Mouse (Mus musculus): Measurements from ENCODE around the gene Cars.
"Not testable (repeated sequence)": the region's sequence is repeated elsewhere in the genome, so short reads cannot be mapped to it uniquely, and the experiment has no call there.

Cars gene

GRCm38 (mm10) chr7:143599428-143600230, at the start of gene Cars:
TSS of gene Cars (minus strand) at chr7:143600090.
- peak; percentile 94 to 97 for DNase-seq

- DNase-seq: peak; percentile 57 to 66
Measured at GRCm38 (mm10) chr7:143649034-143649768, 49.3 kb upstream of the Cars start, which contains the start of gene Tnfrsf22. TSS of gene Tnfrsf22 (minus strand) at chr7:143649661.

GRCm38 (mm10) chr7:143643949-143644348, 44.1 kb upstream of the Cars start:
- not testable (repeated sequence) for DNase-seq

GRCm38 (mm10) chr7:143636674-143637073, 36.8 kb upstream of the Cars start:
- no peak for DNase-seq

GRCm38 (mm10) chr7:143631503-143631902, 31.6 kb upstream of the Cars start:
- no peak for DNase-seq

GRCm38 (mm10) chr7:143629501-143629900, 29.6 kb upstream of the Cars start:
- no peak for DNase-seq

GRCm38 (mm10) chr7:143628540-143628939, 28.6 kb upstream of the Cars start, which contains the start of gene Tnfrsf26:
TSS of gene Tnfrsf26 (minus strand) at chr7:143628722.
- no peak for DNase-seq

GRCm38 (mm10) chr7:143627555-143628286, 27.8 kb upstream of the Cars start:
- peak in 1 of 2 experiments; percentile 15 for DNase-seq

GRCm38 (mm10) chr7:143626178-143626577, 26.3 kb upstream of the Cars start:
- no peak for DNase-seq

- no peak for DNase-seq
Measured at GRCm38 (mm10) chr7:143625151-143625550, 25.3 kb upstream of the Cars start.

GRCm38 (mm10) chr7:143624561-143624960, 24.7 kb upstream of the Cars start:
- DNase-seq: no peak

GRCm38 (mm10) chr7:143620951-143621350, 21.1 kb upstream of the Cars start:
- DNase-seq: no peak

GRCm38 (mm10) chr7:143614404-143615135, 14.7 kb upstream of the Cars start:
- no peak for DNase-seq

- DNase-seq: no peak
Measured at GRCm38 (mm10) chr7:143612215-143612614, 12.3 kb upstream of the Cars start.

GRCm38 (mm10) chr7:143605321-143605720, 5.4 kb upstream of the Cars start:
- no peak for DNase-seq

- DNase-seq: no peak
Measured at GRCm38 (mm10) chr7:143604889-143605288, 5.0 kb upstream of the Cars start.

- DNase-seq: no peak
Measured at GRCm38 (mm10) chr7:143601705-143602104, 1.8 kb upstream of the Cars start.

GRCm38 (mm10) chr7:143600231-143600740, 396 bp upstream of the Cars start:
- no peak for DNase-seq

GRCm38 (mm10) chr7:143594865-143595264, 5.0 kb downstream of the Cars start:
- no peak for DNase-seq

- no peak for DNase-seq
Measured at GRCm38 (mm10) chr7:143592255-143592654, 7.6 kb downstream of the Cars start.

GRCm38 (mm10) chr7:143588006-143588405, 11.9 kb downstream of the Cars start:
- no peak for DNase-seq

- no peak for DNase-seq
Measured at GRCm38 (mm10) chr7:143587586-143587985, 12.3 kb downstream of the Cars start.

Measured in thymus, adult 18-20 months (tissue).